Mouse (Mus musculus) forebrain, embryonic 12.5 days (tissue): Measurements from ENCODE around the gene Erg. TPM values are rescaled to one million over a fixed set of nuclear protein-coding genes. Genes with fewer than 3 reads are reported as not detected.

ENCODE experiments used
- ATAC-seq: fragments of 200-750 bp; cut with Nextera tagmentation; 2 replicates; pipeline ENCODE4 v1.8.0; 2017; ENCODE audit warnings: moderate TSS enrichment; ENCODE audit not compliant: low FRiP score
- H3K27ac ChIP-seq: fragments of 300-500 bp; sonication (generic); 2 replicates; pipeline ENCODE4 v1.5.1; 2016; ENCODE audit warnings: mild to moderate bottlenecking
- H3K27me3 ChIP-seq: fragments of 300-500 bp; sonication (generic); 2 replicates; pipeline ENCODE4 v1.6.1; 2016; ENCODE audit warnings: mild to moderate bottlenecking
- H3K36me3 ChIP-seq: fragments of 300-500 bp; sonication (generic); replicated peaks from 2 replicates; pipeline ENCODE4 v1.6.1; 2016; ENCODE audit warnings: mild to moderate bottlenecking
- H3K4me1 ChIP-seq: fragments of 300-500 bp; sonication (generic); 2 replicates; pipeline ENCODE4 v1.6.1; 2016
- H3K4me2 ChIP-seq: fragments of 300-500 bp; sonication (generic); 2 replicates; pipeline ENCODE4 v1.6.1; 2016; ENCODE audit warnings: mild to moderate bottlenecking, moderate library complexity
- H3K4me3 ChIP-seq: fragments of 300-500 bp; sonication (generic); replicated peaks from 2 replicates; pipeline ENCODE4 v1.5.1; 2016; ENCODE audit warnings: mild to moderate bottlenecking
- H3K9ac ChIP-seq: fragments of 300-500 bp; sonication (generic); 2 replicates; pipeline ENCODE4 v1.6.1; 2016; ENCODE audit warnings: mild to moderate bottlenecking
- H3K9me3 ChIP-seq: fragments of 300-500 bp; sonication (generic); 2 replicates; pipeline ENCODE4 v1.6.1; 2016
- WGBS: fragments of 180-500 bp; shearing (Covaris S2); methylation state at CpG from one replicate; pipeline ENCODE4 v1.1.7; 2016; 5-methylcytosine and 5-hydroxymethylcytosine counted together
- polyA plus RNA-seq: library from polyadenylated mRNA; unstranded; fragments of >200 nt; fragmentation: Nextera tagmentation; extraction: Ambion mirVana; gene quantifications from 2 replicates; pipeline ENCODE4 v1.2.1, GENCODE M21; 2016

Erg gene
- 2.5 and 3.4 TPM in 2 replicates for polyA plus RNA-seq

DNA sequence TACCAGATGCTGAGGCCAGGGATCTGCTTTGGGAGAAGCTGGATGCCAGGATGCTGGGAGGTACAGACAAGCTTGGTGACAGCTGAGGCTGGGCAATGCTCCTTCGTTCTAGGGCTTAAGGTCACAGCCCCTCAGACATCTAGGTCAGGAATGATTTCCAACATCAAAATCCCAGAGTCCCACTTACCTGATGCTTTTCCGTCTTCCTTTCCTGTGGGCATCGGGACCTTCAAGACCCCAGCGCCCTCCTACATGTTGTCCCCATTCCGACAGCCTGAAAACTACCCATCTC, at the start of gene Erg:
Gene Erg, minus strand, starts transcription at position 283 of the 292 bp plus-strand sequence.
- 7% methylated on average over 5 of the region's 5 CpGs for WGBS
- peak within 1 kb of the TSS; percentile 53 for H3K4me3 ChIP-seq
- H3K27ac ChIP-seq: no peak within 1 kb of the TSS
- H3K4me2 ChIP-seq: peak within 1 kb of the TSS; percentile 94
- peaks cover 21% of the 10 kb centered on the region for H3K4me1 ChIP-seq
- H3K9ac ChIP-seq: peak within 1 kb of the TSS; percentile 55
- ATAC-seq: no peak
- no peaks in the 10 kb centered on the region for H3K9me3 ChIP-seq
- H3K36me3 ChIP-seq: no peaks in the 10 kb centered on the region
- peaks cover 43% of the 10 kb centered on the region for H3K27me3 ChIP-seq

DNA sequence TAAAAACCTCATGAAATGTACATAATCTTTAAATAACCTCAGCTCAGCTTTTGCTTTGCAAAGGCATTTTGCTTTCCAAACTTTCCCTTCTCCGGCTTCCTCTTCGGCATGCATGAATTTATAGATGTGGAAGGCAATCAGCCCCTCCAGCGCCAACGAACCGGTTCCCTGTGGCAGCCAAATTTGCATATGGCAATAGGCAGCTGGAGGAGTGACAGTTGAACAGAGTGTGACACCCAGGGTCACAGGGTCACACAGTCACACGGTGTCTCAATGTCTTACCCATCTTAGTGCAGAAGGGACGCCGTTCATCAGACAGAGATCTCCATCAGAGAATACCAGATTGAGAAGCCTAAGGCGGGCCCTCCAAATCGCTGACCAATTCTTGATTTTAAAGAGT, 45.4 kb upstream of the Erg start:
- no peaks in the 10 kb centered on the region for H3K36me3 ChIP-seq
- H3K27ac ChIP-seq: no peak overlapping the region
- no peak overlapping the region for H3K9ac ChIP-seq
- no peak overlapping the region for H3K4me2 ChIP-seq
- no peak for ATAC-seq
- 83% methylated on average over 10 of the region's 10 CpGs for WGBS
- H3K4me3 ChIP-seq: no peak overlapping the region
- no peaks in the 10 kb centered on the region for H3K27me3 ChIP-seq
- no peaks in the 10 kb centered on the region for H3K9me3 ChIP-seq
- no peaks in the 10 kb centered on the region for H3K4me1 ChIP-seq

DNA sequence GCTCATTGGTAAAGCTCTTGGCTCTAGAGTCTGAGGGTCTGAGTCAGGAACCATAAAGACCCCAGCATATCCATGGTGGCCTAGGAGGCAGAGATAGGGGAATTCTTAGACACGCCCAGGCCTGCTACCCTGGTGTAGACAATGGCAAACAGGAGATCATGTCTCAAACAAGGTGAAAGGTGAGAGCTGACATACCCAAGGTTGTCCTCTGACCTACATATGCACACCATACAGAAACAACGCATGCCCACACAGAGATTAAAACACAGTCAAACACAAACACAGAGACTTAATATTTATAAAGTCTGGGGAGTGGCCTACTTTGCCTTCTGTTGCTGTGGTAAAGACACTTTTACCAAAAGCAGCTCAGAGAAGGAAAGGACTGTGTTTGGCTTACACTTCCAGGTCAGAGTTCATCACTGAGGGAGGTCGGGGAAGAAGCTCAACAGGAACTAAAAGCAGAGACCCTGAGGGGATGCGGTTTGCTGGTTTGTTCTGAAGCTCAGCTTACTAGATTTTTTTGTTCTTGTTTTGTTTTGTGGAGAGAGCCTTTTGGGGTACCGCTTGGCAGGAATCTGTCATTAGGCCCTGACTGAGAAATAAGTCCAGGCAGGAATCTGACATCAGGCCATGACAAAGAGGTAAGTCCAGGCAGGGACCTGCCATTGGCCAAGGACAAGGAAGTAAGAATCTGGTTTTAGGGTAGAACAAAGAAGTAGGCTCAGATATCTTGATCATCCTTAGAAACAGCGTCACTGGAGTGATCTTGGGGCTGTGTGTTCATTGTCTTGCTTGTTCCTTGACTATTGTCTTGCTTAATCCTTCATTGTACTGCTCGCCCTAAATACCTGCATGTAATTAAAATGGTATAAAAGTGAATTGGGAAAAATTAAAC, 37.7 kb upstream of the Erg start:
- Histone ChIP-seq H3K36me3 (no peaks in the 10 kb centered on the region), H3K27ac (no peak overlapping the region), H3K27me3 (no peaks in the 10 kb centered on the region), H3K9me3 (no peaks in the 10 kb centered on the region), H3K9ac (no peak overlapping the region), H3K4me2 (no peak overlapping the region), H3K4me3 (no peak overlapping the region), H3K4me1 (no peaks in the 10 kb centered on the region)
- WGBS: 43% methylated on average over 7 of the region's 7 CpGs
- ATAC-seq: no peak

DNA sequence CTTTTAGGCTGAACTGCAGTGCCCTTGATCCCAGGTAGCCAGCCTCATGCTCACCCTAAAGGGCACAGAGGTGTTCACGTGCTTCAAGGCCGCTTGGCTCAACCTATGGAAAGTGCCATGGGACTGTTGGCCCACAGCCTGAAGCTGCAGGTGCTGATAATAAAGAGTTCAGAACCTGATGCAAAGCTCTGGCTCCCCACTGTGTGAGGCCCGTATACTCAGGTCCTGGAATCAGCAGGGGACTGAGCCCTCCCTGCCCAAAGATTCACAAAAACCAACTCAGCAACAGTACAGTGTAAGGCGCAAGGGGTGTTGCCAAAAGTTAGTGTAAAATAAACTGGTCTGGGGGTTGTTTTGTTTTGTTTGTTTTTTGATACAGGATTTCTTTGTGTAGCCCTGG, 36.7 kb upstream of the Erg start:
- 75% methylated on average over 4 of the region's 4 CpGs for WGBS
- Histone ChIP-seq H3K27me3 (no peaks in the 10 kb centered on the region), H3K36me3 (no peaks in the 10 kb centered on the region), H3K9ac (no peak overlapping the region), H3K27ac (no peak overlapping the region), H3K9me3 (no peaks in the 10 kb centered on the region), H3K4me2 (no peak overlapping the region), H3K4me3 (no peak overlapping the region), H3K4me1 (no peaks in the 10 kb centered on the region)
- no peak for ATAC-seq

DNA sequence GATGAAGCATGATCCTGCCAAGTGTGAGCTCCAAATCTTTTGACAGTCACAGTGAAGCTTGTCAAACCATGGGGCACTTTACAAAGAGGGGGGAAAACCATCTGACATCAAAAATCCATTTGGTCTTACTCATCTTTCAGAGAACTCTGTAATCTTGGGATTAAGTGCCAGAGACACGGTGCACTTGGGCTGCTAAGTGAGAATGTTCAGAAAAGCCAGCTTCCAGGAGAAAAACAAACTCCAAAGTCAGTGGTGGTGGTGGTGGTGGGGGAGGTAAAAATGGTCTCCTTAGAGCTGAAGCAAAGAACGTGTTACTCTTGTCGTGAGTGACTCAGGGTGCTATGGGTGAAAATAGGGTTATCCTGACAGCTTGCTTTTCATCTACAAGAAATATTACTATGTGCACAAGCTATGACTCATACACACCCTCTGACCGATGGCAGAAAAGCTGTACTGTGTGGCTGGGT, 33.5 kb upstream of the Erg start:
- Histone ChIP-seq H3K9me3 (no peaks in the 10 kb centered on the region), H3K36me3 (no peaks in the 10 kb centered on the region), H3K27me3 (no peaks in the 10 kb centered on the region), H3K9ac (no peak overlapping the region), H3K4me3 (no peak overlapping the region), H3K4me2 (no peak overlapping the region), H3K27ac (no peak overlapping the region), H3K4me1 (no peaks in the 10 kb centered on the region)
- no peak for ATAC-seq
- 88% methylated on average over 4 of the region's 4 CpGs for WGBS

DNA sequence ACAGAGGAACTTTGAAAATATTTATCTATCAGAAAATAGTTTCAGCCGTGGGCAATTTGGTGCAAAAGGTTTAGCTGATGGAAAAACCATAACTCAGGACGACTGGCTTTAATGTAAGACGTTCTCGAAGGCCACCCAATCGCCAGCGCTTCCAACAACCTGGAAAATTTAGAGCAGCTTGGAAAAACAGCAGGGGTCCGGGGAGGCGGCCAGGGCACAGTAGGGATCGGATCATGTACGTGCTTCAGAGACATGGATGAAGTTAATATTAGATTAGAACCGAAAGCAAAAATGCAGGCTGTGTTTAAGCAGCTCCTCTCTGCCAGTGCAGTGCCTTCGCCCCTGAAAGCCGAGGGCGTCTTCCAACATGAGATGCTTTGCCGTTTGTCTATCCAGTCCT, 31.8 kb upstream of the Erg start:
- no peaks in the 10 kb centered on the region for H3K4me1 ChIP-seq
- H3K4me2 ChIP-seq: no peak overlapping the region
- H3K27ac ChIP-seq: no peak overlapping the region
- H3K27me3 ChIP-seq: no peaks in the 10 kb centered on the region
- H3K36me3 ChIP-seq: no peaks in the 10 kb centered on the region
- no peak overlapping the region for H3K9ac ChIP-seq
- H3K9me3 ChIP-seq: no peaks in the 10 kb centered on the region
- ATAC-seq: no peak
- 67% methylated on average over 15 of the region's 15 CpGs for WGBS
- no peak overlapping the region for H3K4me3 ChIP-seq

DNA sequence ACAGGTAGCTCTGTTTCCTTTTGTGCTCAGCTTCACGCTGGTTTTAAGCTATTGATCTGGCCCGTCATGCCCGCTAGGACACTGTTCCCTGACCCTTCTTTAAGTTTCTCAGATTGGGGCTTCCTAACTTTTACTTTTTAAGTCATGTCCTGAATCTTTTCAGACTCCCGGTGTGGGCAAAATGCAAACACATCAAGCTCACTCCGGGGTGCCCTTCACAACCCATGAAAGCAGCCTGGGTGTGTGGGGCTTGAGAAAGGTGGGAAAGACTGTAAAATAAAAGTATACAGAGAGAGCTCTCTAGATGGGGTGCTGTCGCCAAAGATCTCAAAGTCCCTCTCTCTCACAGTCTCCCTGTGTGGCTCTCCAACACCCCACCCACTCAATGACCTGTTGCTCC, 31.3 kb upstream of the Erg start:
- WGBS: 37% methylated on average over 6 of the region's 6 CpGs
- Histone ChIP-seq H3K4me2 (no peak overlapping the region), H3K4me3 (no peak overlapping the region), H3K27ac (no peak overlapping the region), H3K36me3 (no peaks in the 10 kb centered on the region), H3K4me1 (no peaks in the 10 kb centered on the region), H3K27me3 (no peaks in the 10 kb centered on the region), H3K9me3 (no peaks in the 10 kb centered on the region), H3K9ac (no peak overlapping the region)
- ATAC-seq: no peak

DNA sequence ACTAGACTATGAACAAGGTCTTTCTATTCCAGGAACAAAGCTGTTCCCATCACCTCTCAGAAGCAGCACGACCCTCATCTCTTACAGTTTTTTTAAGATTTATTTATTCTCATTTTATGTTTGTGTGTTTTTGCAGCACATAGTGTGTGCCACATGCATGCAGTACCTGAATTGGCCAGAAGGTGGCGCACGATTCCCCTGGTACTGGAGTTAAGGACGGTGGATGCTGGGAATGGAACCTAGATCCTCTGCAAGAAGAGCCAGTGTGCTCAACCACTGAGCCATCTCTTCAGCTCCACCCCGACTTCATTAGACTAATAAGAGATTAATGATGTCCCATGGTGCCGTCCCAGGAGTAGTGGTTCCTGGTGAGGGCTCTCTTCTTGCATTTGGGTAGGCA, 29.2 kb upstream of the Erg start:
- Histone ChIP-seq H3K4me1 (no peaks in the 10 kb centered on the region), H3K9ac (no peak overlapping the region), H3K4me3 (no peak overlapping the region), H3K27me3 (no peaks in the 10 kb centered on the region), H3K27ac (no peak overlapping the region), H3K9me3 (no peaks in the 10 kb centered on the region), H3K4me2 (no peak overlapping the region), H3K36me3 (no peaks in the 10 kb centered on the region)
- ATAC-seq: no peak
- WGBS: 40% methylated on average over 6 of the region's 6 CpGs

DNA sequence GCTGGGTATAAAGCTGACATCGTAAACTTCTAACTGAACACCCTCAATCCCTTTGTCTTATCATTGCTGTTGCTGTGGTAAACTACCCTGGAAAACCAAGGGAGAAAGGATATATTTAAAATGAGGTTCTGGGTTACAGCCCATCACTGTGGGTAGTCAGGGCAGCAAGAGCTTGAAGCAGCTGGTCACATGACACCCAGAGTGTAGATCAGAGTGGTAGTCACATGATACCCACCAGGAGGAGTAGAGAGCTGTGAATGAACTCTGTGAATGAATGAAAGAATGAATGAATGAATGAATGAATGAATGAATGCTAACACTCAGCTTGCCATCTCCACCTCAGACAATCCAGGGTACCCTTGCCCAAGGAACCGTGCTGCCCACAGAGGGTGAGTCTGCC, 28.1 kb upstream of the Erg start:
- H3K27me3 ChIP-seq: no peaks in the 10 kb centered on the region
- no peak overlapping the region for H3K27ac ChIP-seq
- H3K9me3 ChIP-seq: no peaks in the 10 kb centered on the region
- no peaks in the 10 kb centered on the region for H3K36me3 ChIP-seq
- H3K4me1 ChIP-seq: no peaks in the 10 kb centered on the region
- no peak overlapping the region for H3K4me2 ChIP-seq
- no peak overlapping the region for H3K9ac ChIP-seq
- ATAC-seq: no peak
- H3K4me3 ChIP-seq: no peak overlapping the region
- 90% methylated on average over 2 of the region's 2 CpGs for WGBS

DNA sequence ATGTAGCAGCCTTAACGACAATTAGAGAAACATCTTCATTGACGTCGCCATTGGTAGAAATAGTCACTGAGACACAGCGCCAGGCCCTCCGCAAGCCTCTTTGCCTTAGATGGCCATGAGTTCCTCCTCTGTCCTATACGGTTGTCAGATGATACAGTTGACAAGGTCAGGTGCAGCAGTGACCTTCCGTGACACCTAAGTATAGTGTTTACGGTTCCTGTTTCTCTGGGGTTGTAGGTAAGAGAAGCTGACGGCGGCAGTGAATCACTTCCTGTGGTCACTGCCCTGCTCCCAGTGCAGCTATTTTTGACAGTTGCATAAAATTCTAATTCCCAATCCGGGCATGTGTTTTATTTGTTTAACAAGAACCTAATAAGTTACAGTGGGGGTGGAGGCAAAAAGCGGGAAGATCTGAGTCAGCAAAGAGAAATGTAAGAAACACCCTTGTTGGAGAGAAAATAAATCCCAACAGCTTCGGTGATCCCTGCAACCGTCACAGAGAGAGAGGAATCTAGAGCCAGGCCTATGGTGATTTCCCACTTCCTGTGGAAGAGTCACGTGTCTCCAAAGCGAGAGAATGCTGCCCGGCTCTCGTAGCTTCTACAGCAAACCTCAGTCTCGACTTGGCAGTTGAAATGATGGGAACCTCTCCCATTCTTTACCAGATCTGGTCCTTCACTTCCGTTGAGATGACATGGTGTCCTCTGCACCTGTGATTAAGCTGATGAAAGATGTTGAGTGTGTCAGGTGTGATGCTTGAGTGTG, 25.8 kb upstream of the Erg start:
- no peaks in the 10 kb centered on the region for H3K9me3 ChIP-seq
- ATAC-seq: no peak
- H3K4me1 ChIP-seq: no peaks in the 10 kb centered on the region
- H3K4me3 ChIP-seq: no peak overlapping the region
- 92% methylated on average over 20 of the region's 20 CpGs for WGBS
- H3K9ac ChIP-seq: no peak overlapping the region
- no peak overlapping the region for H3K27ac ChIP-seq
- no peaks in the 10 kb centered on the region for H3K36me3 ChIP-seq
- H3K27me3 ChIP-seq: no peaks in the 10 kb centered on the region
- H3K4me2 ChIP-seq: no peak overlapping the region

DNA sequence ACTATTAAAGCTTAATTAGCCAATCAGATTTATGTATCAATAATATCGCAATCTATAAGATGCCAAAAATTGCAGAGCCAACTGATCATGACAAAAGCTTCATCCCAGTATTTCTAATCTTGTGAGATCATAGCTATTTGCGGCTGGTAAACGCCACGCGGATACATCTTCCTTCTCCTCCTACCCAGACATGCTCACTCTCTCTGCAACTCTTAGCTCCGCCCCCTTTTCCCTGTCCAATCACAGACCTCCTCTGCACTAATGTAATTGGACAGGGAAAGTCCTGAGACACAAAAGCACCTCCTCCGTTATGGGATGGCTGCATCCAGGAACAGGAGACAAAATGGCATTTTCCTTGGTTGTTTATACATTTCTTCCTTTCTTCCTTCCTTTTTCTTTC, 22.2 kb upstream of the Erg start:
- Histone ChIP-seq H3K27ac (no peak overlapping the region), H3K9ac (no peak overlapping the region), H3K4me1 (no peaks in the 10 kb centered on the region), H3K36me3 (no peaks in the 10 kb centered on the region), H3K9me3 (no peaks in the 10 kb centered on the region), H3K4me3 (no peak overlapping the region), H3K27me3 (0 out of 2 replicates have a peak, but pooled peaks cover 3% of the 10 kb centered on the region), H3K4me2 (no peak overlapping the region)
- 81% methylated on average over 7 of the region's 7 CpGs for WGBS
- ATAC-seq: no peak

DNA sequence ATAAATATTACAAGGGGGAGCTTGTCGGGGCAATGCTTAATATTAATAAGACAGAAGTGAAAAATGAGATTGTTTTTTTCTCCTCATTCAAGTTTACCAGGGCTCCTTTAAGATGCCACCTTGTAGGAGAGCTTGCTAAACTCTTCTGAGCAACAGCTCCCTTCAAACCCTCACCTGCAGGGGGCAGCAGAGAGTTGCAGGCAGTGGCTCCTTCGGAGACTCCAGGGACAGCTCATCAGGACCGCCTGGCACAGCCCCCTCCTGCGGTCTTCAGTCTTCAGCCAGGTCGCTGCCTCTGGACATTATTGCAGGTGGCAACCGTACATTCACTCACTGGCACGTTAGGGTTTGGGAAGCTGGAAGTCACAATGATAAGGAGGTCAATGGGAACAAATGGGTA, 18.9 kb upstream of the Erg start:
- Histone ChIP-seq H3K9me3 (no peaks in the 10 kb centered on the region), H3K36me3 (no peaks in the 10 kb centered on the region), H3K4me1 (peaks cover 21% of the 10 kb centered on the region), H3K4me3 (no peak overlapping the region), H3K9ac (no peak overlapping the region), H3K4me2 (no peak overlapping the region), H3K27ac (no peak overlapping the region), H3K27me3 (0 out of 2 replicates have a peak, but pooled peaks cover 3% of the 10 kb centered on the region)
- 33% methylated on average over 7 of the region's 7 CpGs for WGBS
- no peak for ATAC-seq

DNA sequence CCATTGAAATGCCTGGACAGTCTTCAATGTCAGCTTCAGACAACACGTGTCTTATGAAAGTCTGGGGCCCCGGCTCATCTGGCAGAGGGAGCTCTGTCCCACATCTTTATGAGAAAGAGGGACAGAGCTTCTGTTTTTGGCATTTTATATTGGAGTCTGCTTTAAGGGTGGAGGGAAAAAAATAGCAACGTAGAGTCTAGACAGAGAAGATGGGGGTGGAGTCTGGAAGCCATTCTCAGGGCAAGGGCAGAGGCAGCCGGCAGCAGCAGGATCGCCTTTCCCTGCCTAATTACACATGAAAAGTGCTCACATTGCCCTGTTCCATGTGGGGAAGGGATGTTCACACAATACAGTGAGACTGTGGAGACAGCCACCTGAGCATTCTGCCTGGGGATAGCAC, 16.1 kb upstream of the Erg start:
- peaks cover 21% of the 10 kb centered on the region for H3K4me1 ChIP-seq
- no peaks in the 10 kb centered on the region for H3K9me3 ChIP-seq
- 0 out of 2 replicates have a peak, but pooled peaks cover 3% of the 10 kb centered on the region for H3K27me3 ChIP-seq
- no peak overlapping the region for H3K4me3 ChIP-seq
- H3K27ac ChIP-seq: no peak overlapping the region
- WGBS: 34% methylated on average over 5 of the region's 5 CpGs
- no peak overlapping the region for H3K4me2 ChIP-seq
- H3K9ac ChIP-seq: no peak overlapping the region
- H3K36me3 ChIP-seq: no peaks in the 10 kb centered on the region
- ATAC-seq: no peak
